Mouse (Mus musculus) MEL-GATA-1-ER (cell line): ENCODE measurements around the gene Abcb4.
A peak's percentile ranks its signal among the peaks of the same experiment; 100 is the strongest.
"Not testable (repeated sequence)": the region's sequence is repeated elsewhere in the genome, so short reads cannot be mapped to it uniquely, and the experiment has no call there.

ENCODE experiments used
- DNase-seq: peaks from one replicate; pipeline ENCODE4 v3.0.0-alpha.2; 2012; ENCODE audit warnings: low read depth; ENCODE audit errors: extremely low read depth

The Abcb4 gene

DNA sequence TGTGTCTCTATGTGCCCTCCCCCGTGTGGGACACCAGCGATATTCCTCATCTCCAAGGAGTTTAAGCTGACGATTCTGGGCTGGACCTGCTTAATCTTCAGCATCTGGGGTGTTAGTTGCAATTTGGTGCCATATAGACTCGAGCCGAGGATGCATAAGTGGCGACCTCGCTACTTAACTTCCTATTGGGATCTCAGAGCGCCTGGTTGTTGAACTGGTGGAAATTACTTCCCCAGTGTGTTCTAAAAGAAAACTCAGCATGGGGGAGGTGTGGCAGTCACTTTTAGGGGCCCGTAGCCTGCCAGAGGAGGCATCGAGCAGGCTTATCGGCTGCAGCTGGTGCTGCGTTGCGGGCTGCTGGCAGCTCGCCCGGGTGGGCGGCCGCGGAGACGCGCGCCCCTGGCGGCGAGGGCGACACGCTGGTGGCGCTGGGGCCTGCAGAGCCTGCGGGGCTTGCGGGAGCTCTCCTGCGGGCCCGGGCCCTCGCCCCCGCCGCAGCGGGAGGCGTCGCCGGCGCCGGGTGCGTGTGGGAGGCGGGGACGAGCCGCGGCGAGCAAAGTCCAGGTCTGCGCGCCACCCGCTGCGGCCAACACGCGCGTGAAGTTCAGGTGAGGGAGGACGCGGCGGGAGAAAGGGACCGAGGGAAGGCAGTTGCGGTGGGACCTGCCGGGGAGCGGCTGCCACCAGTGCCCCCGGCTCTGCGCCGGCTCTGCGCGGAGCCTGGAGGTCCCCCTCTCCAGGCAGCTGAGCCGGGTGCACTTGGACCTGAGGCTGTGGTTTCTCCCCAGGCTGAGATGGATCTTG lies at the start of gene Abcb4:
Abcb4 (plus strand) TSS at position 418 of the 804 bp plus-strand sequence.
- peak; percentile 93 for DNase-seq

GRCm38 (mm10) chr5:8848607-8849575 lies 44.6 kb upstream of the Abcb4 start:
- DNase-seq: not testable (repeated sequence)

DNA sequence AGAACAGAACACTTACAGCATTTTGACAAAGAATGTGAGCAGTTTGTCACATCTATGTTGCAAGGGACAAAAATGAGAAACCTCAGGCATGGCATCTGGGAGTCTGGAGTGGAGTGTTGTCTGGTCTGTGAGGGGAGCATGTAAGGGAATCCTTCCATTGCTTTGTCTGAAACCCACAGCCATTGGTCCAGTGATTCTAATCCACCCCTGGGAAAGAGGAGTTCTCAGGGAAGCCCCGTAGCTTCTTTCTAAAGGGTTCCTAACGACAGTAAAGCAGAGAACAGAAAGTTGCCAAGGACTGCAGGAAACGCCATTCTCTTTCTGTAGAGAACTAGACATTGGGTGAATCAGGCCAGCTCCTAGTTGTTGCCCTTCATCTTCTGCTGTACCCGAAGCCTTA lies 42.7 kb upstream of the Abcb4 start:
- DNase-seq: no peak

DNA sequence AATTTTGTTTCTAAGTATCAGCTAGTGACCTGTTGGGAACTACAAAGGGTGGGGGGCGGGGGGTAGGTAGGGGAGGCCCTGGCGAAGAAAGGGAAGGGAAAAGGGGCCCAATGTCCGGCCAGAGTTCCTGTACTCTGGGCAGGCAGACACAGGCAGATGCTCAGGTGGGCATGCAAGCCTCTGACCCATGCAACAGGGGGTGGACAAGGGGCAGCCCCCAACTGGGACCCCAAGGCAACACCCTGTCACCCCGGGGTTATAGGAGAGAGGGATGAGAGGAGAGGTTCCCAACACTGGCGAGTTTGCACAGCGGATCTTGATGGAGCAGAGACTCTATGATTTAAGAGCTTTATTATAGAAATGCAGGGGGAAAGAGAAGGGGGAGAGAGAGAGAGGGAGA lies 36.3 kb upstream of the Abcb4 start:
- no peak for DNase-seq

- DNase-seq: no peak
Observed at GRCm38 (mm10) chr5:8861811-8862210, 31.7 kb upstream of the Abcb4 start.

GRCm38 (mm10) chr5:8863580-8864337 lies 29.8 kb upstream of the Abcb4 start:
- peak; percentile 40 for DNase-seq

DNA sequence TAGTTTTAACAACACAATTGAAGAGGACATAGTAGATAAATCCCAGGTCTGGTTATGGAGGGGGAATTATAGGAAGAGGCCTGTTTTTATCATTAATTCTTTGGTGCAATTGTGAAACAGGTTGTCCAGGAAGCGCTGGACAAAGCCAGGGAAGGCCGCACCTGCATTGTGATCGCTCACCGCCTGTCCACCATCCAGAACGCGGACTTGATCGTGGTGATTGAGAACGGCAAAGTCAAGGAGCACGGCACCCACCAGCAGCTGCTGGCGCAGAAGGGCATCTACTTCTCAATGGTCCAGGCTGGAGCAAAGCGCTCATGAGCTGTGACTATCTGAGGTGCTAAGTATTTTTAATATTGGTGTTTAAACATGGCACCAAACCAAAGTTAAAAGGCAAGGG lies 27.9 kb upstream of the Abcb4 start:
- not testable (repeated sequence) for DNase-seq

GRCm38 (mm10) chr5:8866366-8866765 lies 27.2 kb upstream of the Abcb4 start:
- no peak for DNase-seq

DNA sequence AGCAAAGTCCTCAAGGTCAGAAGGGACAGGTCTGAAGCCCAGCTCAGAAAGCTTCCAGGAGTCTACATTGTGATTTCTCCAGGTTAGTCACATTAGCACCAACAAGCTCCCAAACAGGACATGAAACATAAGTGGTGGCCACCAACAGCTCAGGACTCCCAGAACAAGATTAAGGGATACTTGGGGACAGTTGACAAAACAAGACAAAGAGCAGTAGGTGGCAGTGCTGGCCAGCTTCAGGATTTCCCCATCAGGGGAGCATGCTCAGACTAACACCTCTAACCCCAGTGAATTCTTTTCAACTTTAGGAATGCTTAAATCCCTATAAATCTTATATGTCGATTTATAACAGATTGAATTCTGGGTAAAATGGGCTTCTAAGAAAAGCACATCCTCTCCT lies 25.5 kb upstream of the Abcb4 start:
- DNase-seq: peak; percentile 6

- no peak for DNase-seq
Observed at GRCm38 (mm10) chr5:8872979-8873915, 20.3 kb upstream of the Abcb4 start.

- DNase-seq: no peak
Observed at GRCm38 (mm10) chr5:8877086-8877485, 16.4 kb upstream of the Abcb4 start.

- DNase-seq: no peak
Observed at GRCm38 (mm10) chr5:8877800-8878199, 15.7 kb upstream of the Abcb4 start.

DNA sequence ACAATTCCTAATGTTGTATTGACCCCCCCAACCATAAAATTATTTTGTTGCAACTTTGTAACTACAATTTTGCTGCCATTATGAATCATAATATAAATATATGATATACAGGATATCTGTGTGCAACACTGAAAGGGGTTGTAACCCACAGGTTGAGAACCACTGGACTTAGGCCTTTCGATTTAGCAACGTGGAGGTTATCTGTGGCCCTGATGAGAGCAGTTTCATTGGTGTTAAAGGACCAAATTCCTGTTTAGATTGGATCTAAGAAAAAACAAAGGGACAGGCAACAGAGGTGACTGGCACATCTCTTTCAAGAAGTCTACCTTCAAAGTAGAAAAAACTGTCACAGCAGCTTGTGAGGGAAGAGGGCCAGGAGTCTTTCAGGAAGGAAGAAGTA lies 7.7 kb upstream of the Abcb4 start:
- no peak for DNase-seq

GRCm38 (mm10) chr5:8894104-8894425 lies 548 bp downstream of the Abcb4 start:
- DNase-seq: peak; percentile 26

- peak; percentile 94 for DNase-seq
Observed at GRCm38 (mm10) chr5:8894641-8895490, 1.3 kb downstream of the Abcb4 start.

DNA sequence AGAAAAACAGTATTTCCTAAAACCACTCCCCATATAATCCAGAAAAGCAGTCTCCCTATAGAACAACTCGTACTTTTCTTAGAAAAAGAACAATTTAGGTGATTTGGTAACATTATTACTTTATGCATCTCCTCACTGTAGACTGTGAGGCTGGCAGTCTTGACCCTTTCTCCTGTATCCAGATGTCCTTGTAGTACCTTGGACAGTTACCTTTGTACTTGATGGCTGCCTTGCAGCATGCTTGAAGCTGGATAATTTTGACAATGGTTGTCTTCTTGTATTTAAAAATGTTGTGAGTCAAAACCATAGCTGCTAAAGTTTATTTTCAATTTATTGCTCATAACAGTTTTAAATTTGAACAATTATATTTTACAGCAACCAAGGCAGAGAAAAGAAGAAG lies 2.7 kb downstream of the Abcb4 start:
- DNase-seq: peak; percentile 8

GRCm38 (mm10) chr5:8898246-8898645 lies 4.7 kb downstream of the Abcb4 start:
- no peak for DNase-seq

DNA sequence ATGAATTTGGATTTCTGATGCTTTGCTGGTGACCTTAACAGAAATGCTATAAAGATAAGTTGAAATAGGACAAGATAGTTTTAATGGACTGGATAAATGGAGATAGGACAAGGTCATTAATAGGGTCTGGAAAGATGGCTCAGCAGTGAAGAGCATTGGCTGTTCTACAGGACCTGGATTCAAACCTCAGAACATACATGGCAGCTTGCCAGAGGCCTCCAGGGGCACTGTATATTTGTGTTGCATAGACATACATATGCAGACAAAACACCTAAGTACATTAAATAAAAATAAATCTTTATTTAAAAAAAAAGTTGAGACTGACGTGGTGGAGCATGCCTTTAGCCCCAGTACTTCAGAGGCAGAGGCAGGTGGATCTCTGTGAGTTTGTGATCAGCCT lies 7.5 kb downstream of the Abcb4 start:
- DNase-seq: no peak

DNA sequence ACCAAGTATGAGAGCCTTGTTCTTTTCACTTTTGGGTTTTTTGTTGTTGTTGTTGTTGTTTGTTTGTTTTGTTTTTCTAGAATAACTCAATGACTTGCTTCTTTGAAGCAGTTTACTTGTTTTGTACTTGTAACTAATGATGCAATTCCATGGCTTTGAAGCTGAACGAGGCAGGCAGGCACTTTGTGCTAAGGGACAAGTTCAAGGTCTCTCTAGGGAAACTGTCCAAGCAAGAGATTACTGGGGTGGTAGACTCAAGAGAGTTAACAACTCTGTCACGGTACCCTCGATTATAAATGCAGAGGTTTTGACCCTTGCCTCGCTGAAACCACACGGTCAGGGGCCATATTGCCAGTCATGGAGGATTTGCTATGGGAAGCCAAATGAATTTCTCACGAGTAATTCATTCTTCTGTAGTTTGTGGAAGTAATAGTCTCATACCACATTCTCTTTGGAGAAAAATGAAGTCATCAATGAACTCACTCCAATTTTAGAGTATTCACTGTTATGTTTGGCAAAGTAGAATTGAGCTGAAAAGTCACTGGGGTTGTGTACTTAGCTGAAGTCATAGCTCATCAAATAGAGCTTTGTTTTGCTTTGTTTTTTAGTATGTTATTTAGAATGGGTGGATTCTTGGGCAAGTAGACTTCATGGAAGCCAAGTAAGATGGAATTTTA lies 8.8 kb downstream of the Abcb4 start:
- DNase-seq: no peak
